Mouse (Mus musculus): Measurements from ENCODE around the gene Chrne. TPM values are rescaled to one million over a fixed set of nuclear protein-coding genes. Genes with fewer than 3 reads are reported as not detected.
A peak's percentile ranks its signal among the peaks of the same experiment; 100 is the strongest.

Chrne gene
- polyA plus RNA-seq, 1 experiment from 2014 or later, result 0.25 TPM

GRCm38 (mm10) chr11:70623053-70623742, 4.2 kb upstream of the Chrne start:
- H3K27me3 ChIP-seq (ENCODE audit: insufficient read depth, low read length), result no peaks in the 10 kb centered on the region
- no peaks in the 10 kb centered on the region for H3K36me3 ChIP-seq (ENCODE audit: insufficient read depth, low read length)
- no peak overlapping the region for H3K27ac ChIP-seq
- no peak overlapping the region for H3K4me2 ChIP-seq (ENCODE audit: low read length)
- no peak overlapping the region for H3K4me3 ChIP-seq (replicated peaks; ENCODE audit: low read depth, low read length)
- DNase-seq (ENCODE audit: low spot score) (peak; percentile 32), ATAC-seq (replicated peaks; ENCODE audit: low FRiP score, low read depth) (no peak)
- 74% methylated on average over 10 of the region's 10 CpGs for WGBS
- H3K9me3 ChIP-seq (replicated peaks; ENCODE audit: low read length), result no peaks in the 10 kb centered on the region
- H3K9ac ChIP-seq (ENCODE audit: low read depth, low read length), result no peak overlapping the region
- no peaks in the 10 kb centered on the region for H3K4me1 ChIP-seq (replicated peaks; ENCODE audit: insufficient read depth, low read length)
- peak; percentile 57 for TF ChIP-seq CTCF (IDR thresholded peaks at IDR 0.05; ENCODE audit: low read depth)

GRCm38 (mm10) chr11:70621972-70622814, 3.2 kb upstream of the Chrne start:
- Histone ChIP-seq H3K27me3 (ENCODE audit: insufficient read depth, low read length) (no peaks in the 10 kb centered on the region), H3K4me3 (replicated peaks; ENCODE audit: low read depth, low read length) (no peak overlapping the region), H3K9ac (ENCODE audit: low read depth, low read length) (no peak overlapping the region), H3K27ac (no peak overlapping the region), H3K36me3 (ENCODE audit: insufficient read depth, low read length) (no peaks in the 10 kb centered on the region), H3K9me3 (replicated peaks; ENCODE audit: low read length) (no peaks in the 10 kb centered on the region), H3K4me2 (ENCODE audit: low read length) (no peak overlapping the region), H3K4me1 (replicated peaks; ENCODE audit: insufficient read depth, low read length) (no peaks in the 10 kb centered on the region)
- TF ChIP-seq CTCF (IDR thresholded peaks at IDR 0.05; ENCODE audit: low read depth), result no peak
- DNase-seq (ENCODE audit: low spot score) (no peak), ATAC-seq (replicated peaks; ENCODE audit: low FRiP score, low read depth) (no peak)
- WGBS, result 42% methylated on average over 7 of the region's 7 CpGs

GRCm38 (mm10) chr11:70615516-70616093, 3.4 kb downstream of the Chrne start, which contains the start of gene 4930544D05Rik:
TSS of gene 4930544D05Rik (plus strand) at chr11:70615848.
- Histone ChIP-seq H3K36me3 (ENCODE audit: insufficient read depth, low read length) (peaks cover 21% of the 10 kb centered on the region; the same call in 1 of the 2 replicates), H3K27ac (peak within 1 kb of the TSS; percentile 54; the same call in 1 of the 2 replicates), H3K27me3 (ENCODE audit: insufficient read depth, low read length) (no peaks in the 10 kb centered on the region), H3K4me2 (ENCODE audit: low read length) (peak within 1 kb of the TSS; percentile 68), H3K4me3 (replicated peaks; ENCODE audit: low read depth, low read length) (peak within 1 kb of the TSS; percentile 35), H3K4me1 (replicated peaks; ENCODE audit: insufficient read depth, low read length) (peaks cover 12% of the 10 kb centered on the region; the same call in 1 of the 2 replicates), H3K9me3 (replicated peaks; ENCODE audit: low read length) (no peaks in the 10 kb centered on the region), H3K9ac (ENCODE audit: low read depth, low read length) (peak within 1 kb of the TSS; percentile 55)
- ATAC-seq (replicated peaks; ENCODE audit: low FRiP score, low read depth) (no peak), DNase-seq (ENCODE audit: low spot score) (no peak)
- no peak for TF ChIP-seq CTCF (IDR thresholded peaks at IDR 0.05; ENCODE audit: low read depth)
- 19% methylated on average over 21 of the region's 21 CpGs for WGBS

GRCm38 (mm10) chr11:70615074-70615473, 3.9 kb downstream of the Chrne start:
- ATAC-seq (replicated peaks; ENCODE audit: low FRiP score, low read depth), result peak; percentile 58; the same call in 1 of the 2 replicates
- peak overlapping the region; percentile 54; the same call in 1 of the 2 replicates for H3K27ac ChIP-seq
- DNase-seq (ENCODE audit: low spot score), result peak; percentile 95
- 0 out of 2 replicates have a peak, but pooled peaks have one; percentile 20 for TF ChIP-seq CTCF (IDR thresholded peaks at IDR 0.05; ENCODE audit: low read depth)
- peaks cover 12% of the 10 kb centered on the region; the same call in 1 of the 2 replicates for H3K4me1 ChIP-seq (replicated peaks; ENCODE audit: insufficient read depth, low read length)
- WGBS, result 1% methylated on average over 17 of the region's 17 CpGs
- peak overlapping the region; percentile 55 for H3K9ac ChIP-seq (ENCODE audit: low read depth, low read length)
- H3K36me3 ChIP-seq (ENCODE audit: insufficient read depth, low read length), result peaks cover 26% of the 10 kb centered on the region; the same call in 1 of the 2 replicates
- H3K4me3 ChIP-seq (replicated peaks; ENCODE audit: low read depth, low read length), result peak overlapping the region; percentile 35
- no peaks in the 10 kb centered on the region for H3K9me3 ChIP-seq (replicated peaks; ENCODE audit: low read length)
- H3K27me3 ChIP-seq (ENCODE audit: insufficient read depth, low read length), result no peaks in the 10 kb centered on the region
- peak overlapping the region; percentile 68 for H3K4me2 ChIP-seq (ENCODE audit: low read length)

- peak; percentile 54 for TF ChIP-seq CTCF (IDR thresholded peaks at IDR 0.05; ENCODE audit: low read depth)
- no peak overlapping the region for H3K27ac ChIP-seq
Measured at GRCm38 (mm10) chr11:70612505-70612904, 6.5 kb downstream of the Chrne start.

GRCm38 (mm10) chr11:70610752-70611151, 8.3 kb downstream of the Chrne start:
- no peak for ATAC-seq (replicated peaks; ENCODE audit: low FRiP score, low read depth)

More at GRCm38 (mm10) chr11:70612505-70612904, 6.5 kb downstream of the Chrne start:
- no peaks in the 10 kb centered on the region for H3K9me3 ChIP-seq (replicated peaks; ENCODE audit: low read length)
- H3K4me1 ChIP-seq (replicated peaks; ENCODE audit: insufficient read depth, low read length), result peaks cover 12% of the 10 kb centered on the region; the same call in 1 of the 2 replicates
- H3K36me3 ChIP-seq (ENCODE audit: insufficient read depth, low read length), result peaks cover 49% of the 10 kb centered on the region
- DNase-seq (ENCODE audit: low spot score) (no peak), ATAC-seq (replicated peaks; ENCODE audit: low FRiP score, low read depth) (no peak)
- H3K9ac ChIP-seq (ENCODE audit: low read depth, low read length), result no peak overlapping the region
- no peak overlapping the region for H3K4me2 ChIP-seq (ENCODE audit: low read length)
- H3K4me3 ChIP-seq (replicated peaks; ENCODE audit: low read depth, low read length), result no peak overlapping the region
- H3K27me3 ChIP-seq (ENCODE audit: insufficient read depth, low read length), result no peaks in the 10 kb centered on the region
- 84% methylated on average over 7 of the region's 7 CpGs for WGBS

More at GRCm38 (mm10) chr11:70610752-70611151, 8.3 kb downstream of the Chrne start:
- TF ChIP-seq CTCF (IDR thresholded peaks at IDR 0.05; ENCODE audit: low read depth), result peak; percentile 53
- no peak overlapping the region for H3K4me3 ChIP-seq (replicated peaks; ENCODE audit: low read depth, low read length)
- H3K9ac ChIP-seq (ENCODE audit: low read depth, low read length), result no peak overlapping the region
- peaks cover 67% of the 10 kb centered on the region for H3K36me3 ChIP-seq (ENCODE audit: insufficient read depth, low read length)
- no peak overlapping the region for H3K4me2 ChIP-seq (ENCODE audit: low read length)
- no peaks in the 10 kb centered on the region for H3K27me3 ChIP-seq (ENCODE audit: insufficient read depth, low read length)
- no peak for DNase-seq (ENCODE audit: low spot score)
- H3K9me3 ChIP-seq (replicated peaks; ENCODE audit: low read length), result no peaks in the 10 kb centered on the region
- peaks cover 12% of the 10 kb centered on the region; the same call in 1 of the 2 replicates for H3K4me1 ChIP-seq (replicated peaks; ENCODE audit: insufficient read depth, low read length)
- no peak overlapping the region for H3K27ac ChIP-seq
- WGBS, result 87% methylated on average over 4 of the region's 4 CpGs
